Mouse (Mus musculus): Measurements from ENCODE around the gene Aldh1l1. TPM values are rescaled to one million over a fixed set of nuclear protein-coding genes. Genes with fewer than 3 reads are reported as not detected.
A peak's percentile ranks its signal among the peaks of the same experiment; 100 is the strongest.

Gene Aldh1l1
- polyA plus RNA-seq, 1 experiment = 53.6 TPM

GRCm38 (mm10) chr6:90557077-90557476 lies 70.8 kb downstream of the Aldh1l1 start:
- H3K4me3 ChIP-seq (ENCODE audit: low read depth, low read length) = no peak overlapping the region
- whole genome bisulfite sequencing = 85% methylated on average over 7 of the region's 7 CpGs

GRCm38 (mm10) chr6:90557829-90558693 lies 71.8 kb downstream of the Aldh1l1 start:
- Histone ChIP-seq H3K4me1 (ENCODE audit: control insufficient read depth, insufficient read depth, insufficient read length, low read length) (peaks cover 31% of the 10 kb centered on the region; the same call in 1 of the 2 replicates), H3K4me3 (ENCODE audit: low read depth, low read length) (no peak overlapping the region), H3K27me3 (ENCODE audit: control insufficient read depth, insufficient read depth, low read length) (no peaks in the 10 kb centered on the region), H3K27ac (ENCODE audit: insufficient read depth, low read depth, low read length) (no peak overlapping the region), H3K36me3 (ENCODE audit: control insufficient read depth, insufficient read depth, low read length) (peaks cover 18% of the 10 kb centered on the region)
- no peak for TF ChIP-seq POLR2A (IDR thresholded peaks at IDR 0.05; ENCODE audit: low read depth, low read length)
- no peak for TF ChIP-seq CTCF (IDR thresholded peaks at IDR 0.05; ENCODE audit: extremely low read depth, insufficient read length, insufficient replicate concordance, low read depth, low read length)
- 68% methylated on average over 6 of the region's 6 CpGs for WGBS

More at GRCm38 (mm10) chr6:90557077-90557476, 70.8 kb downstream of the Aldh1l1 start:
- Histone ChIP-seq H3K27ac (ENCODE audit: insufficient read depth, low read depth, low read length) (no peak overlapping the region), H3K36me3 (ENCODE audit: control insufficient read depth, insufficient read depth, low read length) (peaks cover 12% of the 10 kb centered on the region), H3K4me1 (ENCODE audit: control insufficient read depth, insufficient read depth, insufficient read length, low read length) (peaks cover 31% of the 10 kb centered on the region; the same call in 1 of the 2 replicates), H3K27me3 (ENCODE audit: control insufficient read depth, insufficient read depth, low read length) (no peaks in the 10 kb centered on the region)
- TF ChIP-seq POLR2A (IDR thresholded peaks at IDR 0.05; ENCODE audit: low read depth, low read length) (no peak), CTCF (IDR thresholded peaks at IDR 0.05; ENCODE audit: extremely low read depth, insufficient read length, insufficient replicate concordance, low read depth, low read length) (no peak)

GRCm38 (mm10) chr6:90560390-90561058 lies 74.3 kb downstream of the Aldh1l1 start:
- Histone ChIP-seq H3K4me3 (ENCODE audit: low read depth, low read length) (no peak overlapping the region), H3K36me3 (ENCODE audit: control insufficient read depth, insufficient read depth, low read length) (peaks cover 32% of the 10 kb centered on the region), H3K4me1 (ENCODE audit: control insufficient read depth, insufficient read depth, insufficient read length, low read length) (peaks cover 29% of the 10 kb centered on the region; the same call in 1 of the 2 replicates), H3K27ac (ENCODE audit: insufficient read depth, low read depth, low read length) (peak overlapping the region; percentile 96), H3K27me3 (ENCODE audit: control insufficient read depth, insufficient read depth, low read length) (no peaks in the 10 kb centered on the region)
- WGBS = 26% methylated on average over 3 of the region's 3 CpGs
- TF ChIP-seq CTCF (IDR thresholded peaks at IDR 0.05; ENCODE audit: extremely low read depth, insufficient read length, insufficient replicate concordance, low read depth, low read length) = no peak
- no peak for TF ChIP-seq POLR2A (IDR thresholded peaks at IDR 0.05; ENCODE audit: low read depth, low read length)

GRCm38 (mm10) chr6:90561234-90561781 lies 75.1 kb downstream of the Aldh1l1 start:
- peaks cover 29% of the 10 kb centered on the region; the same call in 1 of the 2 replicates for H3K4me1 ChIP-seq (ENCODE audit: control insufficient read depth, insufficient read depth, insufficient read length, low read length)
- H3K36me3 ChIP-seq (ENCODE audit: control insufficient read depth, insufficient read depth, low read length) = peaks cover 32% of the 10 kb centered on the region
- 32% methylated on average over 2 of the region's 2 CpGs for WGBS
- H3K4me3 ChIP-seq (ENCODE audit: low read depth, low read length) = no peak overlapping the region
- H3K27ac ChIP-seq (ENCODE audit: insufficient read depth, low read depth, low read length) = peak overlapping the region; percentile 52
- TF ChIP-seq POLR2A (IDR thresholded peaks at IDR 0.05; ENCODE audit: low read depth, low read length) (no peak), CTCF (IDR thresholded peaks at IDR 0.05; ENCODE audit: extremely low read depth, insufficient read length, insufficient replicate concordance, low read depth, low read length) (peak; percentile 57; the same call in 1 of the 2 replicates)
- no peaks in the 10 kb centered on the region for H3K27me3 ChIP-seq (ENCODE audit: control insufficient read depth, insufficient read depth, low read length)

GRCm38 (mm10) chr6:90564240-90564639 lies 78.0 kb downstream of the Aldh1l1 start:
- Histone ChIP-seq H3K4me3 (ENCODE audit: low read depth, low read length) (no peak overlapping the region), H3K36me3 (ENCODE audit: control insufficient read depth, insufficient read depth, low read length) (peaks cover 41% of the 10 kb centered on the region), H3K27ac (ENCODE audit: insufficient read depth, low read depth, low read length) (no peak overlapping the region), H3K4me1 (ENCODE audit: control insufficient read depth, insufficient read depth, insufficient read length, low read length) (peaks cover 16% of the 10 kb centered on the region), H3K27me3 (ENCODE audit: control insufficient read depth, insufficient read depth, low read length) (no peaks in the 10 kb centered on the region)
- TF ChIP-seq CTCF (IDR thresholded peaks at IDR 0.05; ENCODE audit: extremely low read depth, insufficient read length, insufficient replicate concordance, low read depth, low read length) (no peak), POLR2A (IDR thresholded peaks at IDR 0.05; ENCODE audit: low read depth, low read length) (no peak)
- WGBS = 92% methylated on average over 9 of the region's 9 CpGs

- TF ChIP-seq CTCF (IDR thresholded peaks at IDR 0.05; ENCODE audit: extremely low read depth, insufficient read length, insufficient replicate concordance, low read depth, low read length) (no peak), POLR2A (IDR thresholded peaks at IDR 0.05; ENCODE audit: low read depth, low read length) (no peak)
- Histone ChIP-seq H3K4me1 (ENCODE audit: control insufficient read depth, insufficient read depth, insufficient read length, low read length) (peaks cover 17% of the 10 kb centered on the region), H3K27ac (ENCODE audit: insufficient read depth, low read depth, low read length) (no peak overlapping the region), H3K36me3 (ENCODE audit: control insufficient read depth, insufficient read depth, low read length) (peaks cover 38% of the 10 kb centered on the region), H3K4me3 (ENCODE audit: low read depth, low read length) (no peak overlapping the region), H3K27me3 (ENCODE audit: control insufficient read depth, insufficient read depth, low read length) (no peaks in the 10 kb centered on the region)
- 48% methylated on average over 13 of the region's 13 CpGs for WGBS
Observed at GRCm38 (mm10) chr6:90565357-90566215, 79.4 kb downstream of the Aldh1l1 start.
